Mouse (Mus musculus): ENCODE measurements around the gene Tmem212.

DNA sequence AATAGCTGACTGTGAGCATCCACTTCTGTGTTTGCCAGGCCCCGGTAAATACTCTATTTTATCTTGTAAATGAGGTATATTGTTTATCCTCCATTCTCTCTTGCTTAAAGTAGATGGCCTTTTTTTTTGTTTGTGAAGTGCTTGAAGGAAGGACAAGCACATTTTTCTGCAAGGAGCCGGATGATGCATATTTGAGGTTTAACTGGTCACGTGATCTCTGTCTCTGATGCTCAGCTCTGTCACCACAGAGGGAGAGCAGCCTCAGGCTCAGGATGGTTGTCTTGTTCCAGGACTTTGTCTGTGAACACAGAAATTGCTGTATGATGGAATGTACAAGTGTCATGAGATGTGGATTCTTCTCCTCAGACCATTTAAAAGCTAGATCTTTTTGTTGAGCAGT is 28.4 kb downstream of the Tmem212 start:
- TF ChIP-seq POLR2A (IDR thresholded peaks at IDR 0.05; ENCODE audit: control insufficient read depth, low read depth, low read length): no peak
- TF ChIP-seq CTCF (IDR thresholded peaks at IDR 0.05; ENCODE audit: control insufficient read depth, insufficient read depth, insufficient replicate concordance, low read depth, low read length): no peak
